Mouse (Mus musculus) small intestine, adult 2 months (tissue): Measurements from ENCODE around the gene Soat2.

Source experiments
- CTCF ChIP-seq: fragments of 200-500 bp; IDR thresholded peaks from 2 replicates; pipeline ENCODE4 v1.5.1; 2012; ENCODE audit warnings: low read depth, mild to moderate bottlenecking, control low read depth, inconsistent platforms, low read length, moderate library complexity, mixed read lengths; ENCODE audit not compliant: insufficient replicate concordance, insufficient read length; ENCODE audit errors: extremely low read depth
- POLR2A ChIP-seq: fragments of 200-500 bp; IDR thresholded peaks from 2 replicates; pipeline ENCODE4 v1.6.1; 2012; ENCODE audit warnings: low read depth, mild to moderate bottlenecking, control low read depth, inconsistent platforms, low read length, moderate library complexity

DNA sequence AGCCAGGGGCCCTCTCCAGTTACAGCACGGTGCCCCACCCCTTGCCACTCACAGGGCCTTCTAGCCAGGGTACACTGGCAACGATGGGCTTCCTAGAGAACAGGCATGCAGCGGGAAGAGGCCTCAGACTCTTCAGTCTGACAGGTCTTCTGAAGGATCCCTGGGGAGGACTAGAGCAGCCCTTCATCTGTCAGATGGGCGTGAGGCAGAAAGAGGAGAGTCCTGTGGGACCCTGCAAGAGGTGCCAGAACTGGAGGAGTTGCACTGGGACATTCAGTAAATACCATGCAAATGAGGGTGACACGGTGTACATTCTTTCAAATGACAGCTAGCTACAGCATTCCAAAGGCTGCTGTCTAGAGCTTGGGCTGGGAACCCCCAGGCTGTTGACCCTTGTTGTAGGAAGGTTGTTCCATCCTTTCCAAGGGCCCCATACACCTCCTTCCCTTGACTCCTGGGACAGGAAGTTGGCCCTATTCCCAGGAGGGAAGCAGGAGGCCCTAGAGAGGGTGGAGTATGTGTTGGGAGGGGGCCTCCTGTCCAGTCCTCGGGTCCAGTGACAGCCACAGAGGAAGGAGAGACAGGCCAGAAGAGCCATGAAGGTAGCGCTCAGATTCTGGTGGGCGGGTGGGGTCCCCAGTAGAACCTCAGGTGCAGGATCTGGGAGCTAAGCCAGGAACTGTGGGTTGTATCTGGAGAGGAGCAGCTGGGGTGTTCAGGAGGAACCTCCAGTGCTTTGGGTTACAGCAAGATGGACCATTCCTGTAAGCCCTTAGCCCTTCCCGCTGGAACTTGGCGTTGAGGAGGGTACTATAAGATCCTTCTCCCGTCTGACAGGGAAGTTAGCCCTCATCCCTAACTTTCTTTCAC, 48.4 kb upstream of the Soat2 start:
- TF ChIP-seq CTCF (no peak), POLR2A (no peak)
